ENCODE assay signal across 8 mouse cellular contexts in the genomic region with DNA sequence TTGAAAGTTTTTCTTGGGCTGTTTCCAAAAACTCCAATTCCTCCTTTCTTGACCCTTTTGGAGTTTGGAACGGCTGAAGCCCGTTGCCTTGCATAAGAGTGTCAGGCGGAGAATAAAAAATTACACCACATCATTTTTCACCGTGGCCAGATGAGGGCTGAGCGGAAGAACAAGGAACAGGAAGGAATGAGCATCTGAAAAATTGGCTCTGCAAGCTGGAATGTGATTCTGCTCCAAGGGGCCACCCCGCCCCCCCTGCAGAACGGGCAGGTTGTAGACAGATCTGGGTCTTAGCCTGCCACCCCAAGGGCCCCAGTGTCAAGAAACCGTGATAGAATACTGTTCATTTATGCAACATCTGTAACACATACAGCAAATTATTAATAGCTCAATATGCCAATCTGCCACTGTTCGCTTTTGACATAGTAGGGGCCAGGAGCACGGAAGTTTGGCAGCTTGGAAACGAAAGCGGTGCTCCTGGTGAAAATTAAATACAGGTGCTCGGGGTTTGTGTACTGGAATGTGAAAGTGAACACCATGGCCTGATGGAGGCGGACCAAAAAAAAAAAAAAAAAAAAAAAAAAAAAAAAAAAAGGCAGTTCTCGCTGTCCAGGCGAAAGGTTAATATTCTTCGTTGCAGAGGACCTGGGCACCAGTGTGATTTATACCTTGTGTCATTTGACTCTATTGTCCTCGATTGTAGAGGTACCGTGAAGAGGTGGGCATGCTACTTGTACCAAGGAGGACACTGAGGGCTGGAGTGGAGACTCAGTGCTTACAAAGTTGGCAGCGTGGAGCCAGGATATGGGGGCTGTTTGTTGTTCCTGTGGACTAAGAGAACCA.
DNase-seq lines count a peak whose midpoint lies in the region; ATAC-seq and TF ChIP-seq lines count a peak whose summit lies in the region.

No protein-coding gene starts in this region.

- no peak overlapping the region for H3K4me2 ChIP-seq in midbrain, embryonic 14.5 days (ENCODE audit: low read length)
- H3K4me2 ChIP-seq in midbrain, postnatal 0 days (ENCODE audit: low read depth, low read length, poor library complexity, severe bottlenecking), result no peak overlapping the region
- H3K4me2 ChIP-seq in kidney, embryonic 14.5 days (replicated peaks; ENCODE audit: low read depth, low read length), result peak overlapping the region; percentile 27
- no peak overlapping the region for H3K4me2 ChIP-seq in neural tube, embryonic 11.5 days (ENCODE audit: low read depth)

- 81% methylated on average over 20 of the region's 20 CpGs for WGBS in midbrain, embryonic 14.5 days
- WGBS in midbrain, postnatal 0 days, result 74% methylated on average over 20 of the region's 20 CpGs
- 35% methylated on average over 20 of the region's 20 CpGs for WGBS in kidney, embryonic 14.5 days
- 61% methylated on average over 20 of the region's 20 CpGs for WGBS in neural tube, embryonic 11.5 days

- no peak overlapping the region for H3K4me3 ChIP-seq in midbrain, embryonic 14.5 days (replicated peaks; ENCODE audit: low read depth, low read length)
- H3K4me3 ChIP-seq in midbrain, postnatal 0 days (ENCODE audit: low read depth, low read length), result no peak overlapping the region
- H3K4me3 ChIP-seq in kidney, embryonic 14.5 days (ENCODE audit: low read length), result no peak overlapping the region
- H3K4me3 ChIP-seq in neural tube, embryonic 11.5 days (ENCODE audit: low read depth, low read length), result no peak overlapping the region

- H3K9ac ChIP-seq in midbrain, embryonic 14.5 days (replicated peaks; ENCODE audit: low read length), result no peak overlapping the region
- H3K9ac ChIP-seq in midbrain, postnatal 0 days (replicated peaks; ENCODE audit: low read length, poor library complexity, severe bottlenecking), result no peak overlapping the region
- no peak overlapping the region for H3K9ac ChIP-seq in kidney, embryonic 14.5 days (ENCODE audit: low read depth, low read length)
- H3K9ac ChIP-seq in neural tube, embryonic 11.5 days (ENCODE audit: low read length), result no peak overlapping the region

- H3K4me1 ChIP-seq in midbrain, embryonic 14.5 days (ENCODE audit: control insufficient read depth, insufficient read depth, low read length), result no peaks in the 10 kb centered on the region
- no peaks in the 10 kb centered on the region for H3K4me1 ChIP-seq in midbrain, postnatal 0 days (ENCODE audit: insufficient read depth, low read length)
- peaks cover 11% of the 10 kb centered on the region for H3K4me1 ChIP-seq in kidney, embryonic 14.5 days (ENCODE audit: control insufficient read depth, insufficient read depth, low read length)
- H3K4me1 ChIP-seq in neural tube, embryonic 11.5 days (ENCODE audit: control insufficient read depth, insufficient read depth, low read length), result peaks cover 4% of the 10 kb centered on the region; the same call in 1 of the 2 replicates

- H3K27me3 ChIP-seq in midbrain, embryonic 14.5 days (ENCODE audit: control insufficient read depth, insufficient read depth, low read length), result no peaks in the 10 kb centered on the region
- no peaks in the 10 kb centered on the region for H3K27me3 ChIP-seq in midbrain, postnatal 0 days (ENCODE audit: insufficient read depth, low read length)
- 0 out of 2 replicates have a peak, but pooled peaks cover 4% of the 10 kb centered on the region for H3K27me3 ChIP-seq in kidney, embryonic 14.5 days (ENCODE audit: control insufficient read depth, insufficient read depth, low read length)
- H3K27me3 ChIP-seq in neural tube, embryonic 11.5 days (ENCODE audit: control insufficient read depth, insufficient read depth, low read length), result no peaks in the 10 kb centered on the region

- TF ChIP-seq CTCF in midbrain, postnatal 0 days (IDR thresholded peaks at IDR 0.05), result no peak

- no peaks in the 10 kb centered on the region for H3K9me3 ChIP-seq in midbrain, embryonic 14.5 days (ENCODE audit: control insufficient read depth, low read length)
- no peaks in the 10 kb centered on the region for H3K9me3 ChIP-seq in midbrain, postnatal 0 days (ENCODE audit: low read length)
- H3K9me3 ChIP-seq in kidney, embryonic 14.5 days (ENCODE audit: control insufficient read depth, low read length), result no peaks in the 10 kb centered on the region
- no peaks in the 10 kb centered on the region for H3K9me3 ChIP-seq in neural tube, embryonic 11.5 days (ENCODE audit: control insufficient read depth, low read length)

- DNase-seq in midbrain, embryonic 14.5 days, result peak; percentile 20
- DNase-seq in midbrain, postnatal 0 days (ENCODE audit: low spot score), result no peak
- DNase-seq in gonadal fat pad, adult 2 months (ENCODE audit: low read depth), result peak; percentile 5
- DNase-seq in neural tube, embryonic 11.5 days (ENCODE audit: low spot score), result peak; percentile 58
- DNase-seq in cerebellum, adult 9-11 months, result no peak
- DNase-seq in frontal cortex, postnatal 10 days (ENCODE audit: low spot score in 2 of 2), result no peak
- DNase-seq in layer of hippocampus, adult 9-10 months (ENCODE audit: low spot score), result no peak

- no peak for ATAC-seq in midbrain, embryonic 14.5 days (ENCODE audit: low FRiP score, low TSS enrichment)
- no peak for ATAC-seq in midbrain, postnatal 0 days (ENCODE audit: low FRiP score)
- peak; percentile 85 for ATAC-seq in kidney, embryonic 14.5 days (ENCODE audit: low FRiP score, low TSS enrichment)
- no peak for ATAC-seq in neural tube, embryonic 11.5 days (ENCODE audit: insufficient read depth, low FRiP score, low TSS enrichment)

- H3K27ac ChIP-seq in midbrain, embryonic 14.5 days (replicated peaks; ENCODE audit: low read depth, low read length), result no peak overlapping the region
- no peak overlapping the region for H3K27ac ChIP-seq in midbrain, postnatal 0 days (ENCODE audit: low read depth, low read length)
- H3K27ac ChIP-seq in kidney, embryonic 14.5 days (ENCODE audit: low read depth, low read length), result no peak overlapping the region
- no peak overlapping the region for H3K27ac ChIP-seq in neural tube, embryonic 11.5 days (ENCODE audit: low read depth, low read length)

- no peaks in the 10 kb centered on the region for H3K36me3 ChIP-seq in midbrain, embryonic 14.5 days (ENCODE audit: control insufficient read depth, insufficient read depth, low read length)
- no peaks in the 10 kb centered on the region for H3K36me3 ChIP-seq in midbrain, postnatal 0 days (ENCODE audit: insufficient read depth, low read length)
- no peaks in the 10 kb centered on the region for H3K36me3 ChIP-seq in kidney, embryonic 14.5 days (ENCODE audit: control insufficient read depth, insufficient read depth, low read length)
- no peaks in the 10 kb centered on the region for H3K36me3 ChIP-seq in neural tube, embryonic 11.5 days (ENCODE audit: control insufficient read depth, insufficient read depth, low read length)

Comparison
In these comparisons a context has a peak if more than half of its experiments do, and no peak if none do; other contexts are left out.
1. DNase-seq: peak in midbrain, embryonic 14.5 days (single experiment), gonadal fat pad, adult 2 months (single experiment) and neural tube, embryonic 11.5 days (single experiment); none in midbrain, postnatal 0 days (single experiment), cerebellum, adult 9-11 months (single experiment), frontal cortex, postnatal 10 days (0 of 2) and layer of hippocampus, adult 9-10 months (single experiment).